Mouse (Mus musculus) T-cell, adult 2 months (primary cell): ENCODE results near the gene Rhag.

ENCODE experiments used
- DNase-seq: peaks from one replicate; pipeline ENCODE4 v3.0.0; 2022; ENCODE audit warnings: low spot score

The Rhag gene

DNA sequence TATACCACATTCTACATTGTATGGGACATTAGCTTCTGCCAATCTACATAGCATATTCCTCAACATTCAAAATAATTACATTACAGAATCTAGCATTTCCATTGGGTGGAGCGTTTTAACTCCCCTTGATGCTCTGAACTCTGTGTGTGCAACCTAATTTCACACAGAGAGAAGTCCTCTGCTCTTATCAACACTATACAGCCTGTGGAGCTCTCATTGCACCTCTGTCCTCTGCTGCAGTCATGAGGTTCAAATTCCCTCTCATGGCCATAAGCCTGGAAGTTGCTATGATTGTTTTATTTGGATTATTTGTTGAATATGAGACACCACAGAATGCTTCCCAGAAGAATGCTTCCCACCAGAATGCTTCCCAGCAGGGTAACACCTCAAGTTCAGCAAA is at the start of gene Rhag:
Rhag (plus strand) TSS at position 193 of the 400 bp plus-strand sequence.
- DNase-seq = no peak

DNA sequence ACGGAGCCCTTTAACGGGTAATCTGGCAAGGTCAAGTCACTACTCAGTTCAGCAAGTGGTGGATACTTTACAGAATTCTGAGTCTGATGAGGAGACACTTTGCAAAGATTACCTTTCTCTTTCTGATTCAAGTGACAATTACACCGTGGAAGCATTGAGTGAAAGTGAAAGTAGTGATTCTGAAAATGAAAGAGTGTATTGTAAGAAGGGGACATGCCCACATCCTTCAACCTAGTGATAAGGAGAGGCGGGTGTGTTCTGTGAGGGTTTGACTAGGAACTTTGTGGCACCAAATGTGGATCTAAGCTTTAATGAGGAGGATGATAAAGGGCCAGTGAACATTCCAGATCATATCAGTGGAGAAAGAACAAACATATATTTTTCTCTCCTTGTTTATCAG is 47.3 kb upstream of the Rhag start:
- DNase-seq = no peak

DNA sequence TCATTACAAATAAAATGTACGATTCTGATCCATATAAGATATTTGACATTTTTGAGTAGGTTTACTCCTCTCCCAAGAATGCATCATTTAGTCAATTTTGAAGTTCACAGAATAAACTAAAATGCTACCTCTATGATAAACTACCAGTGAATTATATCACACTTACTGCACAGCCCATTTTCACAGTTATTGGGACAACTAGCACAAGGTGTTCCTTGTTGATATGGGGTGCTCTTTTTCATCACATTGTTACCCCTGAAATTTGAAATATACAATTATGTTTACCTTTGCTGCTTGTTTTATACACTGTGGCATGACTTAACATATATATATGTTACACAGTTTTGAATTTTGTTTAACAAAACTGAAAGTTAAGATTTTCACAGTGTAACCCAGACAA is 43.8 kb upstream of the Rhag start:
- no peak for DNase-seq

DNA sequence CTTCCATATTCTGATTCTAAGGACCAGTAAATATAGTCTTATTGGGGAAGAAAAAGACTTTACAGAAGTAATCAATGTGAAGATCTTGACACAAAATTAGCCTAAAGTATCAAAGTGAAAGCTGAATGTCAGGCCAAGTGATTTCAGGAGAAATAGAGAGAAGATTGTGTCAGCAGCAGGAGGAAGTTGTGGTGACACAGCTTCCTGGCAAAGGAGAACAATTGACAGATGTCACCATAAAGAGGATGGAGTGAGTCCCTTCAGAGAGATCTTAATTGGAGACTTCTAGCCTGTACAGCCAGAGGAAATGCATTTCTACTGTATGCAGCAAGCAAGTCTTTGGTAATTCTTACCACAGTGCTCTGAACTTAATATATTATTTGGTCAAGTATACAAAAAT is 21.0 kb upstream of the Rhag start:
- DNase-seq = no peak

DNA sequence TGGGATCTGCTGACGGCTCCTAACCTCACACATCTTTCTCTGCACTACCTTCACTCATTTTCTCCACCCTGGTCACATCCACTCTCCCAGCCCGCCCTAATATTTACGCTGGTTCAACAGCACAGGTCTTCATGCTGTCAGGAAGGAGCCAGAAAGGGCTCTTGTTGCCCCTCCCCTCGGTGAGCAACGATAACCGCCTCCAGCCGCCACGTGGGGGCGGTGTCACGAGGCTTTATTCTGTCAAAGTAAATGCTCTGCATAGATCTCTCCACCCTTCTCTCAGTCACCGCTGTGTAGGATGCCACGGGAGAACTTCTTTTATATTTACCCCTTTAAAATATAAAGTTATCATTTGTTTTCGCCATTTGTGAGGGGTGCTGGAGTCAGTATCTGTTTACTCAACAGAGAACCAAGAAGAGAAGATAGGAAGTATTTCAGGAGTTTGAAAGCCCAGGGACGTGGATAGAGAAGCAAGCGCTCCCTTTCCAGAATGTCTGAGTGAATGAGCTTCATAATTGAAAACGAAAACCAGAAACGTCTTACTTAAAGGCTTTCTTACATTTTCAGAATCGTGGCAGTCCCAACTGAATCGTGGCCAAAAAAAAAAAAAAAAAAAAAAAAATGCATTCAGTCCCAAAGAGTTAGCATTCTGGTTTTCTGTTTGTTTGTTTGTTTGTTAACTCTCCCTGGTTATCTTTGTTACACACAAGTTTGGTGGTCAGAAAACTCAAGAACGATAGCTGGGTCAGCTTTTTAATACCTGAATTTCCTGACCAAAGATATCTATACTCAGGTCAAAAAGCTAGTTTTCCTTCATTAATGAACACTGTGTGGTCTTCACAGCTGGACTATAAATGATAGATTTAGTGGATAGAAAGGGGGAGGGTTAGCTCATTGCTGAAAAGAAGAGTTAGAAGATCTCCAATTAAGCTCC is 16.7 kb upstream of the Rhag start:
- no peak for DNase-seq

DNA sequence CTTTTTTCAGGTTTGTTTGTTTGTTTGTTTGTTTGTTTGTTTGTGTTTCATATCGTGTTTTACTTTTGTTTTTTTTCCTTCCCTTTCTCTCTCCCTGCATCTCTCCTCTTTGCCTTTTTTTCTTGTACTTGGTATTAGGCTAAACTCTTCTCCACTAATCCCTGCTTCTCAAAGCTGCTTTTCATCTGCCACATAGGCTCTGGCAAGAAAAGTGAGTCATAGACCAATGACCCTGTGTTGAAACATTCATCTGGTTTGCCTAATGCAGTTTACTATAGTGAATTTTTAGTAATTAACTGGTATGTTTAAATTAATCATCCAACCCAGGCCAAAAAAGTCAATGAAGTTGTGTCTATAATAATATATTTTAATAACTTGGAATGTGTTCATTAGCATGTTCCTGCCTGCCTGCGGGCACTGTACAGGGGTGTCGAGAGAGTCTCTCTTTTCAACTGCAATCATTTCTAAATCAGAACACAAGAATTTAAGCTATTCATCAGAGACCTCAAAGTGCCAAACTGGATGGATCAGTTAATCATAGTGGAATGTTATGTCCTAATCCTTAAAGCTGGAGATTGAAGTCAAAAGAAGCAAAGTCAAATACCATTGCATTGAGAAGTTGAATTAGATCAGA is 8.1 kb upstream of the Rhag start:
- no peak for DNase-seq

DNA sequence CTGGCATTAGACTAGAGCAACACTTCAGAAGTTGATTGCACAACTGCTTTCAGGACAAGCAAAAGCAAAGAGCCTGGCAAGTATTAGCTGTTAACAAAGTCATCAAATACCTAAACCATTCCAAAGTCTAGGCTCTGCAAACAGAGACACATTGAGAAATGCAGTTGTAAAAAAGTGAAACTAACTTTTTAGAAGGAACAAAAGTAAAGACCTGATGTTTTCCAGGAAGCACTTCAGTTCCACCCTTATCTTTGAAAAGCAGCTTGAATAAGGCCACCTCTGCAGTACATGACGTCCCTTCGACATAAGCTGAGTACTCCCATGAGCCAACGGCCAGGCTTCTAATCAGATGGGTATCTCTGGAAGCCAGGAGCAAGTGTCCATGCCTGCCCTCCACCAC is 4.4 kb upstream of the Rhag start:
- no peak for DNase-seq

DNA sequence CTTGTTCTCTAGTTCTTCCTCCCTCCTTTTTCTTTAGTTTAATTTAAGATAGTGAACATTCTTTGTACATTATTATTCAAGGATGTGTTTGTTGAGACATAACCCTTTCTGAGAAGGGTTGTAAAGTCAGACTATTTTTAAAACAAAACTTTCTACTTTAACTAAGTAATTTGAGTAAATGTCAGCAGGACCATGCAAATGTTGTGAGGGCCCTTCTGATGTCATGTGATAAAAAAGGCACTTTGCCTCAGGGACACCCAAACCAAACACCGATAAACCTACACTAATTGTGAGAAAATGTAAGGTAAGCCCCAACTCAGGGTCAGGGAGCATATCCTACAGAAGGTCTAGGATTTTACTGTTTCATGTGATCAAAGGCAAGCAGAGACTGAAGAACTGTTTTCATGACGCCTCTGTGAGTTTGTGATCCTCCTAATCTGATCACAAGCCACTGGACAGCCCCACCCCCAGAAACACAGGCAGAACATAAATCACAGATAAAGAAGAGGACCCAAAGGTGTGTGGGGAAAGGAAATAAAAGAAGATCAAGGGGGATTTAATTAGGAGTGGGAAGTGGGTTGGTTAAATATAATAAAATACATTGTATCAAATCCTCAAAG is 3.9 kb upstream of the Rhag start, which contains the start of gene Crisp2:
Crisp2 (minus strand) TSS at position 51 of the 620 bp plus-strand sequence.
- no peak for DNase-seq

DNA sequence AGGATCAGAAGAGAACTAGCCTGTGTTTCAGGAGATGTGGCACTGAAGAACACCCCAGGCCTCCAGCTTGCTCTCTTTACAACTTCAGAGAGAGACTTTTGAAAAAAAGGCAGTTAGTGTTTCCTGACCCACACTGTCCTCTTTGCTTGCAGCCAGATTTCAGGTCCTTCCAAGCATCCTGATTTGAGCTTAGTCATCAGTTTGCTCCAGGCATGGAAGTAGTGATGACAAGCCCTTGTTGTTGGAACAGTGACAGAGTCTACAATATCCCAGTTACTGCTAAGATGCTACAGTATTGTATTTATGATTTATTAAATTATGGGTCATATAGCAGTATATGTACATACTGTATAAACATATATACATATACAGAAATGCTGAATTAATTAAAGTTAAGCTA is 2.9 kb upstream of the Rhag start:
- no peak for DNase-seq

DNA sequence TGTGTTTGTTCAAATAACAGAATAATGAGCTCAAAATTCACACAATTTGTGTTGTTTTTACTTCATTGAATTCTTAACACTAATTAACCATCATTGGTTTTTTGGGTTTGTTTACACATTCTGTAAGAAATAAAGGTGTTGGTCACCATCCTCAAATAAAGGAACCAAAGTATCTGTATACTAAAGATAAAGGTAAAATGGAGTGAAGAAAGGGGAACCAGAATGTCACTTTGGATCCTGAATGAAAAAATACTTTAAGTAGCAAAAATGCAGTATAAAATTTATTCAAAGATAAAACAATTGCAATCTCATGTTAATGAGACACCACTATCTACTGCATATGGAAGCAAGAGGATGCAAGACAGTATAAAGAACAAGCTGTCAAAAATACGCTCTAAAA is 634 bp downstream of the Rhag start:
- DNase-seq = no peak

DNA sequence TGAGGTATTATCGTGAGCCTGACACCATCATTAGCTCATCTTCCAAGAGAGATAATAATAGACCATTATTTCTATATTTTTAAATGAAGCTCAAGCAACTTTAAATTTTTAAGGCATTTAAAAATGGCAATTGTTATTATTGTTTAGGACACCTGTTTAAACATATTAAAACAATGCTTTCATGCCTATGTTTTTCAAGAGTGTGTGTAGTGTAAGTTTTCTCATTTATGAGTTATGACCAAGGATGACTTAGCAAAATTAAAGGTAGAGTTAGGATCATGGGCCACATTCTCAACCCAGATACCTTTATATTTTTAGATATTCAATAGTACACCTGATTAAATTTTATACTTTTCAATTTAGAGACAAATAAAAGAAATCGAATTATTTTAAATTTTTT is 1.3 kb downstream of the Rhag start:
- DNase-seq = no peak

DNA sequence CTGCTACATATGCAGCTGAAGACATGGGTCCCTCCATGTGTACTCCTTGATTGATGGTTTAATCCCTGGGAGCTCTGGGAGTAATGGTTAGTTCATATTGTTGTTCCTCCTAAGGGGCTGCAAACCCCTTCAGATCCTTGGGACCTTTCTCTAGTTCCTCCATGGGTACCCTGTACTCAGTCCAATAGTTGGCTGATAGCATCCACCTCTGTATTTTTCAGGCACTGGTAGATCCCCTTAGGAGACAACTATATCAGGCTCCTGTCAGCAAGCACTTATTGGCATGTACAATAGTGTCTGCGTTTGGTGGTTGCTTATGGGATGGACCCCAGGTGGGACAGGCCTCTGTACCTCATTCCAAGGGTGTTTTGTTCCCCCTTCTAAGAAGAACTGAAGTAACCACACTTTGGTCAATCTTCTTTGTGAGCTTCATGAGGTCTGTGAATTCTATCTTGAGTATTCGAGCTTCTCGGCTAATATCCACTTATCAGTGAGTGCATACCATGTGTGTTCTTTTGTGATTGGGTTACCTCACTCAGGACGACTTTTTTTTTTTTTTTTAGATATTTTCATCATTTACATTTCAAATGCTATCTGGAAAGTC is 6.5 kb downstream of the Rhag start:
- DNase-seq = no peak

DNA sequence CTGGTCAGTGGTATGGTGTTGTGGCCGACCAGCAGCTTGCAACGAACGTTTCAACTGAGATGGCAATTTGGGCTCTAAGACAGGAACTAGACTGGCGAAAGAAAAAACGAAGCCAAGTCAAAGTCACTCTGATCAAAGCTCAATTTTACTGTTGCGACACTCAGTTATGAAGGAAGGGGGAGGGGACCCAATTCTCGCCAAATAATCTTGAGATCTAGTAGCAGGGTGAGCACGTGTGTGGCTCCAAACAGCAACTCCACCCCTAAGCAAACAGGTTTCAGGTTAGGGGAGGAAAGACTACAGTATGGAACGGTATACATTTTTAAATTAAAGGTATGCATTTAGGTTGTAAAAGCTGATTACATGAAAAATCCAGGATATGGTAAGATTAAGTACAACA is 10.6 kb downstream of the Rhag start:
- DNase-seq = no peak

DNA sequence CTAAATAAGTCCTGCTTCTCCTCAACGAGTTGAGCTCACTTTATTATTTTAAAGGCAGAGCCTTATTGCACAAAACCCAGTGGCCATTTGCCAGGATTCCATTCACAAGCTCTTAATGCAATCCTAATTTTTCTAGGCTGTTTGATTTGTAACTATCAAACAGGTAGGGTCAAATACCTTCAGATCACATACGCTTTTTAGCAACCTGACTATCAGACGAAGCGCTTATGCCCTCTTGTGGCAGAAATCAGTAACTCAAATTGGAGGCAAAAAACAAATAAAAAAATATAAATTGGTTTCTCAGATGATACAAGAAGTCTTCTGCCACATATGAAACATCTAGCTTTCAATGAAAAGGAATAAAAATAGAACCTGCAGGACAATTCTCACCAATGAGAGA is 12.9 kb downstream of the Rhag start:
- DNase-seq = no peak

DNA sequence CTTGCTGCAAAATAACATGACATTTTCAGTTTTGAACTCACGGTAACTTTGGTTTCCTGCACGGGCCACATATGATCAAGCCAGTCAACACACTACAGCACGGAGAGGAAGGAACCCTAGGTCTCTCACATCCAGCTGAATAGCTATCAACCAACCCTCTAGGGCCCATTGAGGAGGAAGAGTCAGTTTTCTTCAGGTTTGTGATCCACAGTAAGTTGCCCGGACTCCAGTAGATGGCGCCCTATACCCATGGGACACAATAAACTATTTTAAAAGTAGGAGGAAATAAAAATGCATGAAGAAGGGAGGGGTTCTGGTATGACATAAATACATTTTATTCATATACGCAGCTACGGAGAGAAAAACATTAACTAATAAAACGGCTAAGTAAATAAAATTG is 13.6 kb downstream of the Rhag start:
- no peak for DNase-seq

DNA sequence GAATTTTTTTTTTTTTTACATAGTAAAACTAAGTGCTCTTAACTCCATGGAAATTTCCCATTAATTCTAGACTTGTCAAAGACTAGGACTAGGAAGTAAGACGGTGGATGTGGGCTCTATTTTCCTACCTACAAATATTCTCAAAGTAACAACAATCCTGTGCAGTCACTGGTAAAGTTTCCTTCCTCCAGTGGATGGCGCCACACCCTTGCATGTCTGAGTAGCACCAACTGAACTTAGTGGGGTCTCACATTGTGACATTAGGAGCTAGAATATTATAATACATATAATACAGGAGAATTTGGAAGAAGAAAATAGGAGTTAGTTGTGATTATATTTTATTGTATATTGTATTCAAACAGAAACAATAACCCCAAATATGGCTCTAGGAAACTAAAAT is 20.9 kb downstream of the Rhag start:
- DNase-seq = no peak

DNA sequence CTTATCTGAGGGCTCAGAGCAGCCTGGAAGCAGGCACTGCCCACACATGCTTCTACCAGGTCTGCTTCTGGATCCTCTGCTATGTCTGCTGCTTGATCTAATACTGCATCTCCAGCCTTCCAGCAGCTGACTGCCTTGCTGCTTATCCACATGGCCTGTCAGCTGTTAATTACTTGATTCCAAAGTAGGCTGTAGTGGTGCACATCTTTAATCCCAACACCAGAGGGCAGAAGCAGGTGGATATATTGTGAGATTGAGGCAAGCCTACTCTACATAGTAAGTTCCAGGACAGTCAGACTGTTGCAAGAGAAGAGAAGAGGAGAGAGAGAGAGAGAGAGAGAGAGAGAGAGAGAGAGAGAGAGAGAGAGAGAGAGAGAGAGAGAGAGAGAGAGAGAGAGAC is 26.4 kb downstream of the Rhag start:
- no peak for DNase-seq

DNA sequence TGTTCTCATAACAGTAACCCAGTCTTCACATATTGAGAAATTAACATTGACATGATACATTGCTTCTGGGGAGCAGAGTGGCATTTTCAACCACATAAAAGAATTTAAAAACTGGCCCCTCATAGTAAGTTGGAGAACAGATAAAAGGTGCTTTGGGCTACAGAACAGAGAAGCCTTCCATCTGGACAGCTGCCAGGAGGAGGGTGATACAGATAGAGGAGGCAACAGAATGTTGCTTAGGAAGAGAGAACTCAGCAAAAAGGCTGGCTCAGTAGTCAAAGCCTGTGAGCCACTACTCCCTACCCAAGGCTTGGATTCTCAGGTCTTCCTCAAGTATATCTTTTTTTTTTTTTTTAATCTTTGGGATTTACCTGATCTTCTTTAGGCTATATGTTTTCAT is 44.1 kb downstream of the Rhag start:
- DNase-seq = no peak

DNA sequence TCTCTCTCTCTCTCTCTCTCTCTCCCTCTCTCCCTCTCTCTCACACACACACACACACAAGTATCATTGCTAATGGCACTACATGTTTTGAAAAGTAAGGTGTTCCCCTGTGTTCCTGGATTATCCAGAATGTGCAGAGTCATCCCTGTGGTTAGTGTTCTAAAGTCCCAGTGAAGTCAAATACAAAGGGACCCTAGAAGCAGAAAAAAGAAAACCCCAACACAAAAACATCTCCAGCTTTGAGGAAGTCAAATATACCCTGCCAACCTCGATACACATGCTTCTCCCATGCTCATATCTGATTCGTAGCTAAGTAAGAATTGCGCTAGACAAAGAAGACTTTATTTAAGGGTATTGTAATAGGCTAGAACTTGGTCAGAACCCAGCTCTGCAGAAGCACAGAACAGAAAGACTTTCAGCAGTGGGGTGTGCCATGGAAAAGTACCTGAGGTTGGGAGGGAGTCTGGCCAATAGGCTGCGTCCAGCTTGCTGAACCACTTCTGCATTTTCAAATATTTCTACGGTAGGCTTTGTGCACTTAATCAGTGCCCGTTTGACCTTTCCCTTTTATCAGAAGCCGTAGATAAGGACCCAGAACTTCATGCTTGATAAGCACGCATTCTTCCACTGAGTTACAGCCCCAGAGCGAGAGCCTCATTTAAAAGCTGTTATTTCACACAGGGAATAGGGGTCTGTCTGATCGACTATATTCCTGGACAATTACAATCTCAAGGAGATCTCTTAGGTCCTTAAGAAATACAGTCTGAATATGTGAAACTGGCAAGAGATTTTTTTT is 58.2 kb downstream of the Rhag start:
- no peak for DNase-seq

DNA sequence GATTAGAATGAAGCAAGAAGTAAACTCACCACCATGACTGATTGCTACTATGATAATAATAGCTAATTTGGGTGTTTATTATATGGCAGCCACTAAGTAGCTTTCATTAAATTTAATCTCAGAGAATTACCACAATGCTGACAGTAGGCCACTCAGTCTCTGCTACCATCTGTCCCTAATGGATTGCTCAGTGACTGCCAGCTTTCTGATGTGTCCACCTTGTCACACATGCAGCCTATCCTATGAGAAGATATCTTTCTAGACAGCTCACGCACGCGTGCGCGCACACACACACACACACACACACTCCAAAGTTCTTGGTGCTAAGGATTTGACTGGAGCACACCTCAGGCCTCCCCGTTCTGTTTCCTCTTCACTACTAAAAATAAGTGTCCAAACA is 61.7 kb downstream of the Rhag start:
- no peak for DNase-seq

DNA sequence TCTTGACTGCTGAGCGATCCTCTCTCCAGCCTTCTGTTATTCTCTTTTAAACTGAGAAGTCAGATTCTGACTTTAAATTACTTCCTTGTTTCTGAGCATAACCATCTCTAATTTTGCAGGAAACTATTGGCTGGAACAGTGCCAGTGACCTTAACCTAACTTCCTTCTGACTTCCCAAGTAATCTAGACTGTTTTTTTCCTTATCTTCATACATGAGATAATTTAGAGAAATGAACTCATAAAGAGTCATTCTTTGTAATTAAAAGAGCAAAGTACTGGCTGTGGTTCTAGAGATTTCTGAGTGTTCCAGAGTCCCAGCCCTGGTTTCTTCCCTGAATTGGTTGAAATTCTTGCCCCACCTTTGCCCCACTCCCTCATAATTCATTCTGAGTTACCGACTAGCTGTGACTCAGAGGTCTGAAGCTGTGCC is 62.7 kb downstream of the Rhag start:
- no peak for DNase-seq

DNA sequence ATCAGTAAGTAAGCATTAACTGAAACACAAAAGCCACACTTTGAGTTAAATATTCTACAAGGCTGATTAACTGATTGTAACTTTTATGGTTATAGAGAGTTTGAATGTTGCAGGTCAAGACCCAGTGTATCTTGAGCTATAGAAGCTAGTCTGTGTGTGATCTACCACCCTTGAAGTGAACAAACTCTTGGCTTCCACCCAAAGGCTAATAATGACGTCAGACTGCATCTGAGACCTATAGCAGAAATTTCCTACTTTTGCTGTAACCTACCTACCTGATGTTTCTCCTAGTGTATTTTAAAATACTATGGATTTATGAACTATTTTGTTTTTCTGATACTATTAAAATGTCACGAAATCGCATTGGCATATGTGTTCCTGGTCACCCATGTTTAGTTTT is 63.8 kb downstream of the Rhag start:
- DNase-seq = no peak
